Mouse (Mus musculus): Measurements from ENCODE around the gene Ufc1.
A peak's percentile ranks its signal among the peaks of the same experiment; 100 is the strongest.
"Not testable (repeated sequence)": the region's sequence is repeated elsewhere in the genome, so short reads cannot be mapped to it uniquely, and the experiment has no call there.

The Ufc1 gene

DNA sequence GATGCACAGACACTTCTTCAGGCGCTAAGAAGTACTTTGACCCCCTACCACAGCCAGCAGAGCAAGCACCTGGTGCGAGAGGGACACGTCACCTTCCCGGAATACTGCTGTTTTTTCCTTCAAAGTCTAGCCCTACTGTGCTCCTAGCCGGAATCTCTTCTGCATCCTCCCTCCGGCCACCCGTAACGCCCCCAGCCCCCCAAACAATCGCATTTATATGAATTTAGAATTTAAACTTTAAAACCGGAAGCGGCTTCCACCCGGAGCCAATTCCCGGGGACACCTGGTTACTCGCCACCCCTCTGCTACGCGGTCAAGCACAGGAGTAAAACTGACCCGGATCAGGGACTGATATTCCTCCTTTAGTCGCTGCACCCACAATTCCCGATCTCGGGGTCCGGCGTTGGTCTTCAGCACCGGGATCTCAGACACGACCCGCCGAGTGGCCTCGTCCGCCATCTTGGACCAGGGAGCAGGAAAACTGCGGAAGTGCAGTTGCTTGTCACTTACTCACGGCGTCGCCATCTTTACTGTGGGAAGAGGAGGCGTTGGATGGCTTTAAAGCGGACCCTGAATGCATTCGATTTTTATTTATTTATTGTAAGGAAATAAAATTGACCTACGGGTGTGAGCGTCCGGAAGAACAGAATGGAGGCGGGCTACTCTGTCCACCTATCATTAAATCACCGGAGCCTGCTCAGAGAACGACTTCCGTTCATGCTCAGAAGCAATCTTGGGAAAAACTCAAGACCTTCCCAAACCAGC lies at the start of gene Ufc1:
Gene Ufc1, minus strand, starts transcription at position 727 of the 765 bp plus-strand sequence.
- peak; percentile 81 for DNase-seq

DNA sequence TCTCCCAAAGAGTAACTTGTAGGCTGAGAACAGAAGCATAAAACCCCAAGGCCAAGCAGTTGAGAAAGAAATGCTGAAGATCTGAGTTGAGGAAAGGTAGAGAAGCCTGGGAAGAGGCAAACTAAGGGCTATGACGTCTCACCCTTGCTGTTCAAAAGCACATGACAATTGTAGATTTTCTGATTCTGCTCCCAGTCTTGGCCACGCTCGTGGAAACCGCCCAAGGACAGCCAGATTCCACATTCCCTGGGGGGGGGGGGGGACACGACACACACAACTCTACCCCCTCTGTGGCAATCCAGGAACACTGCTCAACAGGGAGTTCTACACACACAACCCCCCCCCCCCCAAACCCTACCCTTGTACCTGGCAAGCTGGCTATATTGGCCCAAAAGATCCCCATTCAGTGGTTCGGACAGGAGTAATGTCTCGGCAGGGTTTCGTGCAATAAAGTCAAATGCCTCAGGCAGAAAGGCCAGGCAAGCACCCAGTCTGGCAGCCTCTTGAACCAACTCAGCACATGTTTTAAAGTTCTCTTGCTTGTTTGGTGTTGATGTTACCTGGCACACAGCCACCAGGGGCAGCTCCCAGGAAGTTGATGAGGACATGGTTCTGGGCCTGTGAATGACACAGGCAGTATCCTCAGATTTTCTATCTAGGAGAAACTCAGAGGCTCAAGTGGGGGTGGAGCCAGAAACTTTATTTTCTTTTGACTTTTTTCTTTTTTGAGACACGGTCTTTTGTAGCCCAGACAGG lies 49.3 kb upstream of the Ufc1 start:
- DNase-seq, result no peak

DNA sequence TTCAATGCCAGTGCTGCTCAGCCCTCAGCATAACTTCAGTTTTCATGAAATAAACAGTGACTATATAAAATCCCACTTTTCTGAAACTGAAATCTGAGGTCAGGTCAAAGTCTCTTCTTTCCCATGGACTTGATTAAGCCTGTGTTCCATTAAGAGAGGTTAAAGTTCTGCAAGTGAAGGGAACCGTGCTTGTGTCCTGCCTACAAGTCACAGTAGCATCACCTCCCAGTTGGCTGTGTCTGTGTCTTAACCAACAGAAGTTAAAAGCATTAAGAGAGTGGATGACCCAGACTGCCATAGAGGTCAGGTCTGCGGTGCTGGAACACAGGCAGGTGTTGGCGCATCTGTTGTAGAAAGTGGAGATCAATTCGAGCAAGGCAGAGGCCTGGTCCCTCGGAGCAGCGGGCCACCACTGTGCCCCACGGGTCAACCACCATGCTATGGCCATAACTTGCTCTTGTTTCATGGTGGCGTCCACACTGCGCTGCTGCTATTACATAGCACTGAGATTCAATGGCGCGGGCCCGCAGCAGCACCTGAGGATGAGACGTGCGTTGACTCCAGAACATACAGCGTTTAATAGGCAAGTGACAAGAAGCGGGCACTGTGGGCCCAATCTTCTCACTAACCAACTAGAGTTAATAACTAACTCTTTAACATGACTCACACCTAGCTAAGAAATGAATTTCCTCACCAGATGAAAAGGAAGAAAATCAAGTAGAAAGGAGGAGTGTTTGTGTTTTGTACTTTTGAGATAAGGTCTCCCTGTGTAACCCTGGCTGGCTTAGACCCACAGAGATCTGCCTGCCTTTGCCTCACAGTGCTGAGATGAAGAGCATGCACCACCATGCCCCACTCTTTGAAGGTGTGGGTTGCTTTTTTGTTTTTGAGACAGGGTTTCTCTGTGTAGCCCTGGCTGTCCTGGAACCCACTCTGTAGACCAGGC lies 47.7 kb upstream of the Ufc1 start:
- DNase-seq, result no peak

DNA sequence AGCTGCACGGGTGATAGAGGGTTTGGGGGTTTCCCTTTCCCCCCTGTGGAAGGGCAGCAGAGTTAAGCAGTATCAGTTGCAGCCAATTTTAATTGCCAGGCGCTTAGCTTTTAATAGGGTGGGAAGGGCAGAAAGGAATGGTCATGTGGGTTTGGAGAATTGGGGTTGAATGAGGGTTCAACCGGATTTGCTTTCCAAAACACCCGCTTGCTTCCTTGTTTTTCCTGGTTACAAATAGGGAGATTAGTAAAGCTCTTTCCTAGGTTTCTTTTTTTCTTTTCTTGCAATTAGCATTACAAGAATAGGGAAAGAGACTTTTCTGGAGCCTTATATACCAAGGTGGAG lies 35.4 kb upstream of the Ufc1 start:
- DNase-seq, result no peak

DNA sequence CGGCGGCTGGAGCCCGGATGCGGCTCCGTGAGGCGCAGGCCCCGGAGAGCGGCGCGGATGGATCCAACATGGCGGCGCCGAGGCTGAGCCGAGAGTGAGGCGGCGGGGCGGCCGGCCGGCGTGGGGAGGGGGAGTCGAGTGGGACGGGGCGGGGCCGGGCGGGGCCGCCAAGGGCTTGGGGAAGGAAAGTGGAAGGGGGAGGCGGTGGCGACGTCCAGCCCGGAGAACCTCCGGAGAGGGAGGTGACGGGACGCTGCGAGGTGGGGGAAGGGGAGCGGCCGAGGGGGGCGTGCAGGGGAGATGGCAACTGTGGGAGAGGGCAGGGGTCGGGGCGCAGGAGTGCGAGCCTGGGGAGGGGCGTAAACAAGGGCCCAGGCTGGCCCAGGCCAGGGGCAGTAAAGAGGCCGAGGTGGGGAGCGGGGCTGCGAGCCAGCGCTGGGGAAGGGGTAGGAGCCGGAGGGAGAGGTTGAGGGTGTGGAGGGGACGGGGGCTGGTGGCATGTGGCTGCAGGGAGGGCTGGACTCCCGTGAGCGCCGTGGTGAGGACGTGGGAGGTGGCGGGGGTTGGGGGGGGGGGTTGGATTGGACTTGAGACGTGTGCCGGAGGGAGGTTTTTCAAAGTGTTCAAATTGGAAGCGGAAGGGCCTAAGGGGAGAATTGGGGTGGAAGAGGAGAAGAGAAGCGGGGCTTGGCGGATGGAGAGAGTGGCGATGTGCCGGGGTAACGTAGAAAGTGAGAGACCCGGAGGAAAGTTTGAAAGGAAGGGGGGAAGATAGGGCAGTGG lies 34.8 kb upstream of the Ufc1 start:
- DNase-seq, result peak; percentile 86

DNA sequence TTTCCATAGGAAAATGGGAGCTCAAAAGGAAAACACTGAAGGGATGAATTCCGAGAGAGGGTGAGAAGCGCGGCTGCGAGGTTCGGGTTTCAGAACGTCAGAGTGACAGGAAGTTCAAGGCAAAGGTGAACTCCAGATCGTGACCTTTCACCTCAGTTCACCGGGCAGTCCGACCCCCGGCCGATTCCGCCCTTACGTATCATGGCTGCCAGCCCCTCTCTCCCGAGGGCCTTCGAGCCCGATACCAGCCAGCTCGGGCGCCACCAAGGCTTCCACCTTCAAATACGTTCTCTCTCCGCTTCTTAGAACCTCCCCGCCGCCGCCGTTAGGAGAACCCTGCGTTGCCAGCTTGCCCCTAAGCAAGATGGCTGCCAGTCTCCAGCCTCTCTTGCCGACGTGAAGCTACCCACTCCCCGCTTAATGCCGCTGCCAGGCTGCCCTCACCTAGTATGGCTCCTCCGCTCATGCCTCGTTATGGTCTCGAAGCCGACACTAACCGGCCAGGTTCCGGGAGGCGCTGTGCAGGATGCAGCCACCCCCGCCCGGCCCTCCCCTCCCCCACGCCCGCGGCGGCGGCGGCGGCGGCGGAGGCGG lies 34.1 kb upstream of the Ufc1 start, which contains the start of gene Dedd:
Gene Dedd, plus strand, starts transcription at position 307 of the 594 bp plus-strand sequence.
- DNase-seq, result peak; percentile 89

DNA sequence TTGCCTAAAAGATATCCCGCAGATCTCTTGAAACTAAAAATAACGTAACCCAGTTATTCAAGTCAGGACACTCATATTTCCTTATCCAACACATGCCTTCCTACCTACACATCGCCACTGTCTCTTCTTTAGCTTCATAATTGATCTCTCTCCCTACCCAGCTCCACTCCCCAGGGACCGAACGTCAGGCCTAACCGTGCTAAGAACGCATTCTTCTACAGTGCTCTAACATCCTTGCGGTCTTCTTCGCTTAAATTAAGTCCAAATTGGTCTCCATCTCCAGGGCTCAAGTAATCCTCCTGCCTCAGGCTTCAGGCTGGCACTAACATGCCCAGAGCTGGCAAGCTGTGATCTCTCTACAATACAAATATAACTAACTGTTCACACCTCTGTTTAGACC lies 33.4 kb upstream of the Ufc1 start:
- peak; percentile 25 for DNase-seq

DNA sequence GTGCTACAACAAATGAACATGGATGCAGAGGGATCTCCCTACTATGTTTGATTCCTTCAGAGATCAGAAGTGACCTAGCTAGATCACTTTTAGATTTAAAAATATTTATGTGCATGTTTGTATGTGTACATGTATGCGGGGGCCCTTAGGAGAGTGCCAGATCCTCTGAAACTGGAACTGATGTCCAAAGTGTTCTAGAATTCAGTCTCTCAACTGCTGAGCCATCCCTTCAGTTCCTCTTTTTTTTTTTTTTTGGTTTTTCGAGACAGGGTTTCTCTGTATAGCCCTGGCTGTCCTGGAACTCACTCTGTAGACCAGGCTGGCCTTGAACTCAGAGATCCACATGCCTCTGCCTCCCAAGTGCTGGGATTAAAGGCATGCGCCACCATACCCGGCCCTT lies 31.8 kb upstream of the Ufc1 start:
- DNase-seq, result not testable (repeated sequence)

DNA sequence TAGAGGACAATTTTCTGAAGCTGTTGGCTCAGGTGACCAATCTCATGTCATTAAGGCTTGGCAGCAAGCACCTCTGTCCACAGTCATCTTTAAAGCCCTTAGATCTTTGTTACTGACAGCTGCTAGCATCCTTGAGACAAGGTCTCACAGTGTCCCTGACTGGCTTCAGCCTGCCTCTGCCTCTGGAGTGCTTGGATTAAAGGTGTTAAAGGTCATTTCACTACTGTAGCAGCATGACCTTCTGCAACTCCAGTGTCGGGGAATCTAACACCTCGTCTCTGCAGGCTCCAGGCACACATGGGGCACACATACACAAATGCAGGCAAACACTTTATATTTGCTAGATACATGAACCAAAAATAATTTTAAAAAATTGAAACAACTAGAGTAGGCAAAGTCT lies 30.7 kb upstream of the Ufc1 start:
- no peak for DNase-seq

DNA sequence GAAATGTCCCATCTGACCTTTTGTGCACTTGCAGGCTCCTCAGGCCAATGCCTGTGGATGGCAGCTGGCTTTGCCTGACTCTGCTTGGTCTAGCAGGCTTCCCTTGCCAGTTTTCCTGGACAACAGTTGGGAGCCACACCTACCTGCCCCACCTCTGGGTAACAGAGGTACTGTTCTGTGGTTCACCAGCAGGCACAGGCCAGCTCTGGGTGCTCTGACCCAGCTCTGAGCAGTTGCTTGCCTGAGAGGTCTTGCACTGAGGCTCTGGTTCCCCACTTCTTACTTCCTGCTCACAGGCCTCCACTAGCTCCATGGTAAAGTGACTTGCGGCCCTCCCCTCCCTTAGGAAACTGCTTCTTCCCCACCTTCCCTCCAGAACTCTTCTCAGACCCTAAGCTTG lies 27.2 kb upstream of the Ufc1 start:
- no peak for DNase-seq

DNA sequence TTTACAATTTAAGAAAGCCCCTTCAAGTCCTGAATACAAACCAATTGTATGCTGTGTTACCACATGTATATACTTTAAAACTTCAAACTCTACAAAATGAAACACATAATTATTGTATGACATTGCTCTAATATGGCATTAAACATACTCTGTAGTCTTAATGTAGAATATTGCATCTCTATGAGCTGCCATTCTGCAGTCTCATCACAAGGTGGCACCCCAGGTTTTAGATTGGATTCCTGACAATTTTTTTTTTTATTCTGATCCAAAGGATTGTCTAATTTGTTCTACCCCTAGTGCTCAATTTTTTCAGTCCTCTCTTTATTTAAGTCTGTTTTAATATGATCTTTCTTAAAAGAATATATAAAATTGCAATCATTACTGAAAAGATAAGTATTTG lies 26.6 kb upstream of the Ufc1 start:
- DNase-seq, result no peak

DNA sequence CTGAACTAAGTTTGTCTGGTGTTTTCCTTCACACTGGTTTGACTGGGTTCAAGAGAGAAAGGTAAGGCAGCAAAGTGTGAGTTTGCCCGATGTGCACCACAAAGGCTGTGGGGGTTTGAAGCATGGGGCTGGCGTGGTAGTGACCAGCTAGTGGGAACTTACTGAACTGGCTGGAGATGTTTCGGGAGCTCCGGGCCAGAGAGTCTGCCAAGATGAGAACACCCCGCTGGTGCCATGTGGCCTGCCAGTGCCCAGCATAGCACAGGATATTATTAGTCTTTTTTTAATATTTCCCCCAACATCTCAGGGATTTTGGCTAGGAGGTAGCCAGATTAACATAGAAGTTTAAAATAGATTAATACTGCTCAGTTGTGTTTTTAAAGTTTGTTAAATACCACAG lies 25.3 kb upstream of the Ufc1 start:
- no peak for DNase-seq

DNA sequence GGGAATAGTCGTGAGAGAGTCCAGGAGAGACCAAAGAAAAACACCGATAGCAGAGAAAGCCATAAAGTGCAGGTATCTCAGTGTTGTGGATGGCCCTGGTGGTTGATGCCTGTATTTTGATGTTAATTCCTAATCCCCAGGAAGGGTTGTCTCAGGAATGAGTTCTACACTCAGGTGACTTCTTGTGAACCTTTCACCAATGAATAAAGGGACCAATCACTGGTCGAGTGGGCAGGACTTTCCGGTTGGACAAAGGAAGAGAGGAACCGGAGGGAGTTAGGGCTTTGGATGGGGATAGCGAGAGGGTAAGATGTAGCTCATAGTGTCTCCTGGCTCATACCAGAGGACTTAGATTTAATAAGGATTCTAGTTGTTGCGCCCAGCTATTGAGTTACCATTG lies 24.9 kb upstream of the Ufc1 start:
- no peak for DNase-seq

DNA sequence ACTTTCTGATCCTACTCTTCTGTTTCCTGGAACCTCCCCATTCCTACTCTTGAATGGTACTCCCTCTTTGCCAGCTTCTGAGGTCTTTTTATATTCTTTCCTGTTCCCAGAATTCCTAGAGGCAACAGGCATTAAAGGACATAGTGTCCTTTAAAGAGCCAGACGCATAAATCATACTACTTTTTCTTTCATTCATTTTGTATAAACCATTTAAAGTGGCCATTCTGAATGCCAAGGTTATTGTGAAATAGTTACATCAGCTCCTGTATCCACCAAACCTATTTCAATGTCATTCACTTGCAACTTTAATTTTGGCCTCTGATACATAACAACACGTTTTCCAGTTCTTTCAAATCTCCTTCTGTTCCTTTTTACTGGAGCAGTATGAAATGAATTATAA lies 14.5 kb upstream of the Ufc1 start:
- DNase-seq, result no peak

DNA sequence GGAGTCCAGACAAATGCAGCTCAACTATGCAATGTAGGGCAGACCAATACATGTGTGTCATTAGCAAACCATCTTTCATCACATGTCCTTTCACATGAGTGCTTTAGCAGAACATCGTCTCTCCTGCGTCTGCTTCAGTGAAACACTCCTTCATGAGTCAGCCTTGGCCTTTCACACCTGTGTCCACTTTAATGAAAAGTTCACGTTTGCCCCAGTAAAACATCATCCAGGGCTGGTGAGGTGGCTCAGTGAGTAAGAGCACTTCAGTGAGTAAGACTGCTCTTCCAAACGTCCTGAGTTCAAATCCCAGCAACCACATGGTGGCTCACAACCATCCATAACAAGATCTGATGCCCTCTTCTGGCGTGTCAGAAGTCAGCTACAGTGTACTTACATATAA lies 11.3 kb upstream of the Ufc1 start:
- not testable (repeated sequence) for DNase-seq

DNA sequence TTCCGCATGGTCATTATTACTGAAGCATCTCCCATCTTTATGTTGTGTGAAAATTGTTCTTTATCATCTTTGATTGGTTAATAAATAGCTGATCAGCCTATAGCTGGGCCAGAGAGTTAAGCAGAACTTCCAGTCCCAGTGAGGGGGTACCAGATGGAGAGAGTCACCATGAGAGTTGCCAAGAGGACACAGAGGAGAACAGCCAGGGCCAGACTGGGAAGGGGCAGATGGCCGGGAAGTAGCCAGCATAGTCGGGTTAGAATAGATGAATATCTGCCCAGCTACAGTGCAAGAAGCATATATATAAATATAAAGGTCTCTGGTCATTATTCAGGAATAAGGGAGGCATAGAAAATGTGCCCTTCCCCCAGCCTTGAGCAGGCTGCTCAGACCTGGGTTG lies 3.4 kb upstream of the Ufc1 start:
- DNase-seq, result no peak

DNA sequence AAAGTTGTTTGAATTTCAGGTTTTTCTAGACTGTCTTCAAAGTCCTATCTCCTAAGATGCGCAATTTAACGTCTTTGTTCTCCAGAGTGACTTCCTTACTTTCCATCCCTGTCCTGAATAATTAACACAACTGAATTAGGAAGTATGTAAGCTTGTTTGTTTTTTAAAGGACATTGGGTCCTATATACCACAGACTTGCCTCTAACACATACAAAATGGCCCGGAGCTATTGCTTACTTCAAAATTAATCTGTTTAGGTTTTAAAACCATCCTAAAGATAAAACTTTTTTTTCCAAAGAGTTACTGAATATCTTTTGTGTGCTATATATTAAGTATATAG lies 209 bp upstream of the Ufc1 start:
- no peak for DNase-seq

DNA sequence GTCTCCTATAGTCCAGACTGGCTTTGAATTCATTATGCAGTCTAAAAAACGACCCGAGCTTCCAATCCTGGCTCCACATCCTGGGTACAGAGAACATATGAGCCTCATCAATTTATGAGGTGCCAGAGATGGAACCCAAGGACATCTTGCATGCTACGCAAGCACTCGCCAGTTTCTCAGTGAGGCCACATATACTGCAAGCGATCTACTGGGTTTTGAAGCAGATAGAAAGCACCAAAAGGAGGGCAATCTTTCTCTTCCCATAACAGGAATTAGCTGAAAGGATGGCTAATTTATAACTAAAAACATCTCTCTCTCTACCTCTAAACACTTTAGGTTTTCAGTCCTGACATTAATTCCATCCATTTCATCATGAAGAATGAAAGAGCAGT lies 922 bp downstream of the Ufc1 start:
- DNase-seq, result no peak

DNA sequence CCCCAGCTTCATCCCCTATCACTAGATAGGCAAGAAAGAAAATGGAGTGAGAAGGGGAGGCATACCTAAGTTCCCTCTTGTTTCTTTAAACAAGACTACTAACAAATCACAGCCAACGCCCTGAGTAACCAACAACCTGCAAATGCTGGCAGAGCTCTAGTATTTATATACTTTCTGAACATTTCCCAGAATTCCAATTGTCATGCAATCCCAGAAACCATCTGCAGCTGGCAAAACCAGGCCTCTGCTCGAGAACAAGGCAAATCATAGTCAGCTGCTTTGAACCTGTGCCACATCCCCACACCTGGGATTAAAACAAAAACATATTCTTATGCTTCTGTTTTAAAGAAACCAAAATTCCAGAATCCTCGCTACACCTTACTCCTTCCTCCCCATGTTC lies 1.5 kb downstream of the Ufc1 start:
- no peak for DNase-seq

DNA sequence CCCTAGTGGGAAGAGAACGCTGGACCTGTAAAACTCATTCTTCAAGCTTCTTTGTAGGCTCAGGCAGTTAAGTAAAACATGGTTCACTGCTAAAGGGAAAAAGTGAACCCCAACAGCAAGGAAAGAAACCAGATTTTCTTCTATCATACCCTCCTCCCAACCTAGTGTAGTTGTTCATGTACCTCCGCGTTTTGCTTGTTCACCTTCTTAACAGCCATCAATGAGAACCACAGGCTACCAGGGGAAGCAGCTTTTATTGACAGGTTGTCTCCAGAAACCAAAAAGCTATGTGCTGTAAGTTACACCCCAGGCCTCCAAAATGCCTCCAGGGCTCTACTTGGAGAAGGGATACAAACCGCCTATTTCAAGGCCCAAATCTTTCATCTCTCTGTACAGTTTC lies 6.5 kb downstream of the Ufc1 start:
- no peak for DNase-seq

DNA sequence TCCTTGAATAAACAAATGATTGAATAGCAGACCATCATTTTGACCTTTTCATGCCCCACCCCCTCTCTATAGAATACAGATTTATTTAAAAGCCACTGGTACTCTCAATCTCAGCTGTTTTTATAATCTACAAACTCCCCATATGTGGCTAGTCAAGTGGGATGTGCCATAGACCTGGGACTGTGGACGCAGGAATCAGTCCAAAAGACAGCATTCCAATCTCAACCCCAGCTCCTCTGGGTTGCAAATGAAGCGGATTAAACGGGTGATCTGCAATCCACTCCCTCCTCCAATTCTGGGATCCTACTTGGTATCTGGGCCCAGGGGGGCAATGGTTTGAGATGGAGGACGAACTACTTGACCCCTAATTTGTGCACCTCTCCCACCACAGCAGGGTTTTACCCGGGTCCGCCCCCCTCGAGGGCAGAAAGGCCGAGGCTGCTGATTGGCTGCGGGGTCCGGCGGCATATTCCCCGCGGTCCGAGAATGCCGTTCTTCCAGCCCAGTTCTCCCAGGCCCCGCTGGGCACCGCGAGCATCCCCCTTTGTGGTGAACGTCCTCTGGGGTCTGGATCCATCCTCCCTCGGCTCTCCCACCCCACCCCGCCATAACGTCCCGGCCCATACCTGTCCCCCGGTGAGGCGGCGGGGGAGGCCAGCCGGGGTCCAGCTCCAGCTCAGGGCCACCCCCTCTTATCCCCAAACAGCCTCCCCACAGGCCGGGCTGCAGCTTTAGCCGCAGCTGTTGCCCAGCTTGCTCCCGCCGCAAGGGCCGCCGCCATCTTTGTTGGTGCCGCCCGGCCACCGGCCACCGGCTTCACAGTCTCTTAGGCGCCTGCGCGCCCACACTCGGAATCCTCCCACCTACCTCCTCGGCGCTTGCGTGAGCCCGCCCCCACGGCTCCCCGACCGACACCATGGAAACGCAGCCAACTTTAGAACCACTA lies 7.4 kb downstream of the Ufc1 start, which contains the start of gene Usp21:
Gene Usp21, minus strand, starts transcription at position 856 of the 946 bp plus-strand sequence.
- peak; percentile 95 for DNase-seq

Measured in liver (tissue).